Mouse (Mus musculus): ENCODE data around the gene Stx1a. TPM values are rescaled to one million over a fixed set of nuclear protein-coding genes. Genes with fewer than 3 reads are reported as not detected.

The Stx1a gene
- polyA plus RNA-seq, 2 experiments, result 11.4 to 39.2 TPM

GRCm38 (mm10) chr5:134985633-134986297, 37.5 kb upstream of the Stx1a start, which contains the start of gene Cldn3:
Gene Cldn3, plus strand, starts transcription at chr5:134986214.
- under 1% methylated on average over 22 of the region's 25 CpGs for WGBS
- H3K27ac ChIP-seq (replicated peaks; ENCODE audit: low read depth, low read length), result no peak within 1 kb of the TSS
- peak within 1 kb of the TSS; percentile 27 for H3K4me3 ChIP-seq (replicated peaks; ENCODE audit: low read length)
- H3K4me1 ChIP-seq (ENCODE audit: control insufficient read depth, insufficient read depth, low read length), result peaks cover 14% of the 10 kb centered on the region
- peak; percentile 45; the same call in 1 of the 2 replicates for ATAC-seq (ENCODE audit: low FRiP score, low read depth)
- no peak within 1 kb of the TSS for H3K9ac ChIP-seq (ENCODE audit: low read depth, low read length, severe bottlenecking)
- H3K27me3 ChIP-seq (ENCODE audit: control insufficient read depth, insufficient read depth, low read length), result peaks cover 37% of the 10 kb centered on the region
- no peak for DNase-seq (ENCODE audit: low spot score)
- peak within 1 kb of the TSS; percentile 42 for H3K4me2 ChIP-seq (replicated peaks; ENCODE audit: low read depth, low read length, severe bottlenecking)
- H3K9me3 ChIP-seq (ENCODE audit: control insufficient read depth, low read length), result no peaks in the 10 kb centered on the region
- no peaks in the 10 kb centered on the region for H3K36me3 ChIP-seq (ENCODE audit: control insufficient read depth, insufficient read depth, low read length)
- TF ChIP-seq POLR2A (IDR thresholded peaks at IDR 0.05; ENCODE audit: borderline replicate concordance, extremely low read depth, insufficient read depth, insufficient read length), result no peak

- Histone ChIP-seq H3K4me1 (ENCODE audit: control insufficient read depth, insufficient read depth, low read length) (peaks cover 14% of the 10 kb centered on the region), H3K27ac (replicated peaks; ENCODE audit: low read depth, low read length) (no peak overlapping the region), H3K27me3 (ENCODE audit: control insufficient read depth, insufficient read depth, low read length) (peaks cover 37% of the 10 kb centered on the region), H3K4me3 (replicated peaks; ENCODE audit: low read length) (peak overlapping the region; percentile 27), H3K9ac (ENCODE audit: low read depth, low read length, severe bottlenecking) (no peak overlapping the region), H3K36me3 (ENCODE audit: control insufficient read depth, insufficient read depth, low read length) (no peaks in the 10 kb centered on the region), H3K4me2 (replicated peaks; ENCODE audit: low read depth, low read length, severe bottlenecking) (peak overlapping the region; percentile 42), H3K9me3 (ENCODE audit: control insufficient read depth, low read length) (no peaks in the 10 kb centered on the region)
- 3% methylated on average over 73 of the region's 79 CpGs for WGBS
- DNase-seq (ENCODE audit: low spot score) (no peak), ATAC-seq (ENCODE audit: low FRiP score, low read depth) (no peak)
- no peak for TF ChIP-seq POLR2A (IDR thresholded peaks at IDR 0.05; ENCODE audit: borderline replicate concordance, extremely low read depth, insufficient read depth, insufficient read length)
These were observed 36.7 kb upstream of the Stx1a start for GRCm38 (mm10) chr5:134986298-134987268.

- H3K27me3 ChIP-seq (ENCODE audit: control insufficient read depth, insufficient read depth, low read length), result peaks cover 37% of the 10 kb centered on the region
These were observed 34.1 kb upstream of the Stx1a start for GRCm38 (mm10) chr5:134989166-134989565.

GRCm38 (mm10) chr5:134989741-134990140, 33.5 kb upstream of the Stx1a start:
- 42% methylated on average over 6 of the region's 6 CpGs for WGBS
- Histone ChIP-seq H3K9ac (ENCODE audit: low read depth, low read length, severe bottlenecking) (no peak overlapping the region), H3K9me3 (ENCODE audit: control insufficient read depth, low read length) (no peaks in the 10 kb centered on the region), H3K27ac (replicated peaks; ENCODE audit: low read depth, low read length) (no peak overlapping the region), H3K36me3 (ENCODE audit: control insufficient read depth, insufficient read depth, low read length) (no peaks in the 10 kb centered on the region), H3K4me2 (replicated peaks; ENCODE audit: low read depth, low read length, severe bottlenecking) (no peak overlapping the region), H3K27me3 (ENCODE audit: control insufficient read depth, insufficient read depth, low read length) (peaks cover 34% of the 10 kb centered on the region), H3K4me1 (ENCODE audit: control insufficient read depth, insufficient read depth, low read length) (peaks cover 14% of the 10 kb centered on the region), H3K4me3 (replicated peaks; ENCODE audit: low read length) (no peak overlapping the region)
- DNase-seq (ENCODE audit: low spot score), result no peak
- TF ChIP-seq POLR2A (IDR thresholded peaks at IDR 0.05; ENCODE audit: borderline replicate concordance, extremely low read depth, insufficient read depth, insufficient read length), result no peak
- no peak for ATAC-seq (ENCODE audit: low FRiP score, low read depth)

More at GRCm38 (mm10) chr5:134989166-134989565, 34.1 kb upstream of the Stx1a start:
- H3K4me1 ChIP-seq (ENCODE audit: control insufficient read depth, insufficient read depth, low read length), result peaks cover 14% of the 10 kb centered on the region
- H3K36me3 ChIP-seq (ENCODE audit: control insufficient read depth, insufficient read depth, low read length), result no peaks in the 10 kb centered on the region
- ATAC-seq (ENCODE audit: low FRiP score, low read depth) (no peak), DNase-seq (ENCODE audit: low spot score) (no peak)
- H3K4me2 ChIP-seq (replicated peaks; ENCODE audit: low read depth, low read length, severe bottlenecking), result no peak overlapping the region
- H3K4me3 ChIP-seq (replicated peaks; ENCODE audit: low read length), result no peak overlapping the region
- TF ChIP-seq POLR2A (IDR thresholded peaks at IDR 0.05; ENCODE audit: borderline replicate concordance, extremely low read depth, insufficient read depth, insufficient read length), result no peak
- no peak overlapping the region for H3K27ac ChIP-seq (replicated peaks; ENCODE audit: low read depth, low read length)
- no peak overlapping the region for H3K9ac ChIP-seq (ENCODE audit: low read depth, low read length, severe bottlenecking)
- H3K9me3 ChIP-seq (ENCODE audit: control insufficient read depth, low read length), result no peaks in the 10 kb centered on the region
- 49% methylated on average over 11 of the region's 11 CpGs for WGBS

GRCm38 (mm10) chr5:134992566-134992965, 30.7 kb upstream of the Stx1a start:
- H3K9me3 ChIP-seq (ENCODE audit: control insufficient read depth, low read length), result no peaks in the 10 kb centered on the region
- 77% methylated on average over 5 of the region's 5 CpGs for WGBS
- ATAC-seq (ENCODE audit: low FRiP score, low read depth), result no peak
- no peak overlapping the region for H3K4me2 ChIP-seq (replicated peaks; ENCODE audit: low read depth, low read length, severe bottlenecking)
- H3K27me3 ChIP-seq (ENCODE audit: control insufficient read depth, insufficient read depth, low read length), result peaks cover 6% of the 10 kb centered on the region
- H3K27ac ChIP-seq (replicated peaks; ENCODE audit: low read depth, low read length), result no peak overlapping the region
- TF ChIP-seq POLR2A (IDR thresholded peaks at IDR 0.05; ENCODE audit: borderline replicate concordance, extremely low read depth, insufficient read depth, insufficient read length), result no peak
- DNase-seq (ENCODE audit: low spot score), result no peak
- no peak overlapping the region for H3K4me3 ChIP-seq (replicated peaks; ENCODE audit: low read length)
- no peak overlapping the region for H3K9ac ChIP-seq (ENCODE audit: low read depth, low read length, severe bottlenecking)
- H3K36me3 ChIP-seq (ENCODE audit: control insufficient read depth, insufficient read depth, low read length), result no peaks in the 10 kb centered on the region
- H3K4me1 ChIP-seq (ENCODE audit: control insufficient read depth, insufficient read depth, low read length), result peaks cover under 1% of the 10 kb centered on the region; the same call in 1 of the 2 replicates

Data from limb, embryonic 14.5 days (tissue).